Mouse (Mus musculus): ENCODE data around the gene Ncapd2. TPM values are rescaled to one million over a fixed set of nuclear protein-coding genes. Genes with fewer than 3 reads are reported as not detected.

The Ncapd2 gene
- 131 and 140 TPM in 2 replicates for polyA plus RNA-seq (2016; fragmentation: Nextera tagmentation; extraction: Ambion mirVana)

GRCm38 (mm10) chr6:125191332-125192015 is at the start of gene Ncapd2, which contains the start of gene Mrpl51:
Gene Ncapd2, minus strand, starts transcription at chr6:125191701.
Gene Mrpl51, plus strand, starts transcription at chr6:125191801.
- peaks cover 44% of the 10 kb centered on the region for H3K36me3 ChIP-seq
- under 1% methylated on average over 54 of the region's 54 CpGs for WGBS
- H3K9me3 ChIP-seq = no peaks in the 10 kb centered on the region
- ATAC-seq (ENCODE audit: low FRiP score, low read depth) = peak; percentile 98
- peak within 1 kb of the TSS; percentile 98 for H3K27ac ChIP-seq
- peaks cover 10% of the 10 kb centered on the region for H3K4me1 ChIP-seq
- H3K4me3 ChIP-seq = peak within 1 kb of the TSS; percentile 67
- peak within 1 kb of the TSS; percentile 86 for H3K4me2 ChIP-seq (replicated peaks)
- no peaks in the 10 kb centered on the region for H3K27me3 ChIP-seq (replicated peaks)
- H3K9ac ChIP-seq = peak within 1 kb of the TSS; percentile 70

GRCm38 (mm10) chr6:125240617-125241016 is 49.1 kb upstream of the Ncapd2 start:
- Histone ChIP-seq H3K4me2 (replicated peaks) (no peak overlapping the region), H3K9ac (no peak overlapping the region), H3K4me1 (0 out of 2 replicates have a peak, but pooled peaks cover 3% of the 10 kb centered on the region), H3K9me3 (no peaks in the 10 kb centered on the region), H3K27ac (no peak overlapping the region), H3K36me3 (no peaks in the 10 kb centered on the region), H3K4me3 (no peak overlapping the region), H3K27me3 (replicated peaks) (no peaks in the 10 kb centered on the region)
- 79% methylated on average over 5 of the region's 5 CpGs for WGBS
- ATAC-seq (ENCODE audit: low FRiP score, low read depth) = no peak

GRCm38 (mm10) chr6:125239547-125239946 is 48.0 kb upstream of the Ncapd2 start:
- Histone ChIP-seq H3K4me1 (0 out of 2 replicates have a peak, but pooled peaks cover 3% of the 10 kb centered on the region), H3K36me3 (no peaks in the 10 kb centered on the region), H3K4me3 (no peak overlapping the region), H3K9me3 (no peaks in the 10 kb centered on the region), H3K4me2 (replicated peaks) (no peak overlapping the region), H3K9ac (no peak overlapping the region), H3K27me3 (replicated peaks) (no peaks in the 10 kb centered on the region), H3K27ac (no peak overlapping the region)
- 93% methylated on average over 5 of the region's 5 CpGs for WGBS
- ATAC-seq (ENCODE audit: low FRiP score, low read depth) = no peak

- Histone ChIP-seq H3K4me2 (replicated peaks) (no peak overlapping the region), H3K27ac (no peak overlapping the region), H3K9ac (no peak overlapping the region), H3K36me3 (no peaks in the 10 kb centered on the region), H3K27me3 (replicated peaks) (no peaks in the 10 kb centered on the region), H3K4me1 (0 out of 2 replicates have a peak, but pooled peaks cover 3% of the 10 kb centered on the region), H3K4me3 (no peak overlapping the region), H3K9me3 (no peaks in the 10 kb centered on the region)
- 67% methylated on average over 6 of the region's 6 CpGs for WGBS
- ATAC-seq (ENCODE audit: low FRiP score, low read depth) = no peak
Measured at GRCm38 (mm10) chr6:125238396-125238795, 46.9 kb upstream of the Ncapd2 start.

GRCm38 (mm10) chr6:125237421-125237820 is 45.9 kb upstream of the Ncapd2 start:
- 92% methylated on average over 4 of the region's 4 CpGs for WGBS
- no peak overlapping the region for H3K9ac ChIP-seq
- no peaks in the 10 kb centered on the region for H3K36me3 ChIP-seq
- H3K27me3 ChIP-seq (replicated peaks) = no peaks in the 10 kb centered on the region
- 0 out of 2 replicates have a peak, but pooled peaks cover 3% of the 10 kb centered on the region for H3K4me1 ChIP-seq
- no peaks in the 10 kb centered on the region for H3K9me3 ChIP-seq
- H3K4me3 ChIP-seq = no peak overlapping the region
- H3K27ac ChIP-seq = no peak overlapping the region
- H3K4me2 ChIP-seq (replicated peaks) = no peak overlapping the region
- ATAC-seq (ENCODE audit: low FRiP score, low read depth) = no peak

GRCm38 (mm10) chr6:125236782-125237181 is 45.3 kb upstream of the Ncapd2 start, which contains the start of gene Cd27:
Gene Cd27, minus strand, starts transcription at chr6:125237010.
- no peak for ATAC-seq (ENCODE audit: low FRiP score, low read depth)
- Histone ChIP-seq H3K4me3 (no peak within 1 kb of the TSS), H3K4me2 (replicated peaks) (no peak within 1 kb of the TSS), H3K9ac (no peak within 1 kb of the TSS), H3K4me1 (peaks cover 7% of the 10 kb centered on the region), H3K27me3 (replicated peaks) (no peaks in the 10 kb centered on the region), H3K36me3 (no peaks in the 10 kb centered on the region), H3K9me3 (no peaks in the 10 kb centered on the region), H3K27ac (no peak within 1 kb of the TSS)
- WGBS = 28% methylated on average over 6 of the region's 6 CpGs

- H3K9ac ChIP-seq = no peak overlapping the region
- peaks cover 12% of the 10 kb centered on the region for H3K4me1 ChIP-seq
- ATAC-seq (ENCODE audit: low FRiP score, low read depth) = no peak
- no peak overlapping the region for H3K27ac ChIP-seq
- WGBS = 55% methylated on average over 6 of the region's 6 CpGs
- H3K4me2 ChIP-seq (replicated peaks) = no peak overlapping the region
- no peaks in the 10 kb centered on the region for H3K36me3 ChIP-seq
- H3K9me3 ChIP-seq = no peaks in the 10 kb centered on the region
- H3K27me3 ChIP-seq (replicated peaks) = no peaks in the 10 kb centered on the region
- H3K4me3 ChIP-seq = no peak overlapping the region
Measured at GRCm38 (mm10) chr6:125236341-125236740, 44.8 kb upstream of the Ncapd2 start.

GRCm38 (mm10) chr6:125234520-125234828 is 43.0 kb upstream of the Ncapd2 start:
- ATAC-seq (ENCODE audit: low FRiP score, low read depth) = no peak
- Histone ChIP-seq H3K9ac (no peak overlapping the region), H3K4me1 (peaks cover 15% of the 10 kb centered on the region), H3K27ac (no peak overlapping the region), H3K4me3 (no peak overlapping the region), H3K4me2 (replicated peaks) (no peak overlapping the region), H3K9me3 (no peaks in the 10 kb centered on the region), H3K27me3 (replicated peaks) (no peaks in the 10 kb centered on the region), H3K36me3 (no peaks in the 10 kb centered on the region)
- WGBS = 84% methylated on average over 5 of the region's 5 CpGs

GRCm38 (mm10) chr6:125233816-125234519 is 42.5 kb upstream of the Ncapd2 start:
- WGBS = 68% methylated on average over 7 of the region's 7 CpGs
- no peak overlapping the region for H3K9ac ChIP-seq

GRCm38 (mm10) chr6:125232516-125232915 is 41.0 kb upstream of the Ncapd2 start:
- H3K4me1 ChIP-seq = peaks cover 15% of the 10 kb centered on the region
- no peak overlapping the region for H3K4me2 ChIP-seq (replicated peaks)
- H3K9me3 ChIP-seq = no peaks in the 10 kb centered on the region
- no peak overlapping the region for H3K27ac ChIP-seq
- H3K27me3 ChIP-seq (replicated peaks) = no peaks in the 10 kb centered on the region
- 83% methylated on average over 6 of the region's 6 CpGs for WGBS
- no peak overlapping the region for H3K9ac ChIP-seq
- no peak overlapping the region for H3K4me3 ChIP-seq
- ATAC-seq (ENCODE audit: low FRiP score, low read depth) = no peak
- no peaks in the 10 kb centered on the region for H3K36me3 ChIP-seq

More at GRCm38 (mm10) chr6:125233816-125234519, 42.5 kb upstream of the Ncapd2 start:
- H3K4me1 ChIP-seq = peaks cover 15% of the 10 kb centered on the region
- H3K27ac ChIP-seq = no peak overlapping the region
- H3K4me3 ChIP-seq = no peak overlapping the region
- ATAC-seq (ENCODE audit: low FRiP score, low read depth) = no peak
- no peaks in the 10 kb centered on the region for H3K27me3 ChIP-seq (replicated peaks)
- no peaks in the 10 kb centered on the region for H3K9me3 ChIP-seq
- no peaks in the 10 kb centered on the region for H3K36me3 ChIP-seq
- no peak overlapping the region for H3K4me2 ChIP-seq (replicated peaks)

GRCm38 (mm10) chr6:125232045-125232437 is 40.5 kb upstream of the Ncapd2 start:
- H3K9ac ChIP-seq = peak overlapping the region; percentile 59; the same call in 1 of the 2 replicates
- peak overlapping the region; percentile 77 for H3K4me2 ChIP-seq (replicated peaks)
- H3K4me1 ChIP-seq = peaks cover 15% of the 10 kb centered on the region
- no peaks in the 10 kb centered on the region for H3K9me3 ChIP-seq
- 46% methylated on average over 4 of the region's 4 CpGs for WGBS
- ATAC-seq (ENCODE audit: low FRiP score, low read depth) = no peak
- no peak overlapping the region for H3K4me3 ChIP-seq
- H3K36me3 ChIP-seq = no peaks in the 10 kb centered on the region
- no peak overlapping the region for H3K27ac ChIP-seq
- H3K27me3 ChIP-seq (replicated peaks) = no peaks in the 10 kb centered on the region

GRCm38 (mm10) chr6:125231117-125232044 is 39.9 kb upstream of the Ncapd2 start, which contains the start of gene Tapbpl:
Gene Tapbpl, minus strand, starts transcription at chr6:125231860.
- H3K4me1 ChIP-seq = peaks cover 12% of the 10 kb centered on the region
- peak within 1 kb of the TSS; percentile 35 for H3K4me3 ChIP-seq
- WGBS = 10% methylated on average over 16 of the region's 16 CpGs
- peak within 1 kb of the TSS; percentile 77 for H3K4me2 ChIP-seq (replicated peaks)
- no peaks in the 10 kb centered on the region for H3K9me3 ChIP-seq
- ATAC-seq (ENCODE audit: low FRiP score, low read depth) = peak; percentile 79
- no peak within 1 kb of the TSS for H3K27ac ChIP-seq
- no peaks in the 10 kb centered on the region for H3K27me3 ChIP-seq (replicated peaks)
- H3K9ac ChIP-seq = peak within 1 kb of the TSS; percentile 59
- no peaks in the 10 kb centered on the region for H3K36me3 ChIP-seq

All from neural tube, embryonic 12.5 days (tissue).